Mouse (Mus musculus) megakaryocyte progenitor cell, adult 5-6 weeks (primary cell): Measurements from ENCODE around the gene Stx11. TPM values are rescaled to one million over a fixed set of nuclear protein-coding genes. Genes with fewer than 3 reads are reported as not detected.

Experiments
- ATAC-seq: replicated peaks from 2 replicates; pipeline ENCODE4 v1.8.0; 2016; ENCODE audit warnings: mild to moderate bottlenecking, moderate TSS enrichment, inconsistent platforms; ENCODE audit not compliant: poor library complexity
- total RNA-seq, 2 experiments: library from RNA; stranded (forward) in 1 of 2; stranded (reverse) in 1 of 2; fragments of 157-497, 149-512 nt in 1 of 2; fragments of 200-1000 nt in 1 of 2; gene quantifications; 2 replicates each; pipeline versions ENCODE4 v1.2.3 to v1.2.4; 2015 to 2017

Gene Stx11
- total RNA-seq (2015): 5.1 and 7.6 TPM in 2 replicates
- total RNA-seq (2017): 5.7 and 6.8 TPM in 2 replicates

- ATAC-seq: peak; percentile 74
Measured at GRCm38 (mm10) chr10:12964151-12965075, at the start of gene Stx11. Gene Stx11 (minus strand): TSS chr10:12964298.

GRCm38 (mm10) chr10:13008737-13009121 lies 44.6 kb upstream of the Stx11 start:
- ATAC-seq: peak; percentile 25; the same call in 1 of the 2 replicates

- ATAC-seq: peak; percentile 98
Measured at GRCm38 (mm10) chr10:13007876-13008736, 44.0 kb upstream of the Stx11 start.

GRCm38 (mm10) chr10:13005043-13005442 lies 40.9 kb upstream of the Stx11 start, which contains the start of gene Sf3b5:
Gene Sf3b5 (plus strand): TSS chr10:13005343.
- no peak for ATAC-seq

GRCm38 (mm10) chr10:12996736-12997477 lies 32.8 kb upstream of the Stx11 start:
- ATAC-seq: peak; percentile 99

- peak; percentile 48 for ATAC-seq
Measured at GRCm38 (mm10) chr10:12993411-12994039, 29.4 kb upstream of the Stx11 start.

- ATAC-seq: peak; percentile 43
Measured at GRCm38 (mm10) chr10:12991953-12992352, 27.9 kb upstream of the Stx11 start.

- ATAC-seq: peak; percentile 80
Measured at GRCm38 (mm10) chr10:12986943-12987342, 22.8 kb upstream of the Stx11 start.

- peak; percentile 43 for ATAC-seq
Measured at GRCm38 (mm10) chr10:12986485-12986884, 22.4 kb upstream of the Stx11 start.

- no peak for ATAC-seq
Measured at GRCm38 (mm10) chr10:12985028-12985427, 20.9 kb upstream of the Stx11 start.

- ATAC-seq: peak; percentile 51
Measured at GRCm38 (mm10) chr10:12983516-12983915, 19.4 kb upstream of the Stx11 start.

- ATAC-seq: no peak
Measured at GRCm38 (mm10) chr10:12981071-12981470, 17.0 kb upstream of the Stx11 start.

- ATAC-seq: no peak
Measured at GRCm38 (mm10) chr10:12977787-12978212, 13.7 kb upstream of the Stx11 start.

- ATAC-seq: no peak
Measured at GRCm38 (mm10) chr10:12976552-12976951, 12.5 kb upstream of the Stx11 start.

- ATAC-seq: peak; percentile 85
Measured at GRCm38 (mm10) chr10:12975957-12976356, 11.9 kb upstream of the Stx11 start.

- ATAC-seq: peak; percentile 79
Measured at GRCm38 (mm10) chr10:12975461-12975860, 11.4 kb upstream of the Stx11 start.

- ATAC-seq: no peak
Measured at GRCm38 (mm10) chr10:12974572-12974971, 10.5 kb upstream of the Stx11 start.

- no peak for ATAC-seq
Measured at GRCm38 (mm10) chr10:12965669-12966180, 1.6 kb upstream of the Stx11 start.

GRCm38 (mm10) chr10:12963362-12964147 lies 543 bp downstream of the Stx11 start:
- ATAC-seq: 0 out of 2 replicates have a peak, but pooled peaks have one; percentile 18
